Mouse (Mus musculus): Measurements from ENCODE around the gene Robo1.

Gene Robo1

GRCm38 (mm10) chr16:72930871-72931270, 622.8 kb downstream of the Robo1 start:
- DNase-seq (ENCODE audit: low spot score in 2 of 2) = no peak

GRCm38 (mm10) chr16:72934908-72935307, 626.8 kb downstream of the Robo1 start:
- DNase-seq (ENCODE audit: low spot score in 2 of 2) = no peak

GRCm38 (mm10) chr16:72937183-72937582, 629.1 kb downstream of the Robo1 start:
- no peak for DNase-seq (ENCODE audit: low spot score in 2 of 2)

- no peak for DNase-seq (ENCODE audit: low spot score in 2 of 2)
Observed at GRCm38 (mm10) chr16:72939862-72940261, 631.8 kb downstream of the Robo1 start.

- DNase-seq (ENCODE audit: low spot score in 2 of 2) = no peak
Observed at GRCm38 (mm10) chr16:72940786-72941185, 632.7 kb downstream of the Robo1 start.

- no peak for DNase-seq (ENCODE audit: low spot score in 2 of 2)
Observed at GRCm38 (mm10) chr16:72944403-72944802, 636.3 kb downstream of the Robo1 start.

- DNase-seq (ENCODE audit: low spot score in 2 of 2) = no peak
Observed at GRCm38 (mm10) chr16:72951969-72952368, 643.9 kb downstream of the Robo1 start.

GRCm38 (mm10) chr16:72959018-72959702, 651.1 kb downstream of the Robo1 start:
- DNase-seq (ENCODE audit: low spot score in 2 of 2) = no peak

- no peak for DNase-seq (ENCODE audit: low spot score in 2 of 2)
Observed at GRCm38 (mm10) chr16:72959823-72960222, 651.7 kb downstream of the Robo1 start.

GRCm38 (mm10) chr16:72963782-72964181, 655.7 kb downstream of the Robo1 start:
- DNase-seq (ENCODE audit: low spot score in 2 of 2) = no peak

- DNase-seq (ENCODE audit: low spot score in 2 of 2) = no peak
Observed at GRCm38 (mm10) chr16:72967509-72967908, 659.4 kb downstream of the Robo1 start.

GRCm38 (mm10) chr16:72969990-72970389, 661.9 kb downstream of the Robo1 start:
- no peak for DNase-seq (ENCODE audit: low spot score in 2 of 2)

- DNase-seq (ENCODE audit: low spot score in 2 of 2) = no peak
Observed at GRCm38 (mm10) chr16:72973685-72974084, 665.6 kb downstream of the Robo1 start.

- DNase-seq (ENCODE audit: low spot score in 2 of 2) = no peak
Observed at GRCm38 (mm10) chr16:72974681-72975080, 666.6 kb downstream of the Robo1 start.

- no peak for DNase-seq (ENCODE audit: low spot score in 2 of 2)
Observed at GRCm38 (mm10) chr16:72976849-72977576, 668.9 kb downstream of the Robo1 start.

- DNase-seq (ENCODE audit: low spot score in 2 of 2) = peak; percentile 1 to 22
Observed at GRCm38 (mm10) chr16:72979407-72980219, 671.5 kb downstream of the Robo1 start.

GRCm38 (mm10) chr16:72990376-72991167, 682.5 kb downstream of the Robo1 start:
- no peak for DNase-seq (ENCODE audit: low spot score in 2 of 2)

GRCm38 (mm10) chr16:72993189-72993588, 685.1 kb downstream of the Robo1 start:
- no peak for DNase-seq (ENCODE audit: low spot score in 2 of 2)

GRCm38 (mm10) chr16:72993594-72993993, 685.5 kb downstream of the Robo1 start:
- DNase-seq (ENCODE audit: low spot score in 2 of 2) = no peak

GRCm38 (mm10) chr16:72995251-72995954, 687.3 kb downstream of the Robo1 start:
- DNase-seq (ENCODE audit: low spot score in 2 of 2) = peak in 1 of 2 experiments; percentile 2

- DNase-seq (ENCODE audit: low spot score in 2 of 2) = no peak
Observed at GRCm38 (mm10) chr16:72995955-72996535, 687.9 kb downstream of the Robo1 start.
